Mouse (Mus musculus) liver, postnatal 0 days (tissue): Measurements from ENCODE around the gene Txk.

Source experiments
- CTCF ChIP-seq: sonication (generic); IDR thresholded peaks from 2 replicates; pipeline ENCODE4 v1.5.1; 2016; ENCODE audit warnings: antibody characterized with exemption, low read depth
- EP300 ChIP-seq: IDR thresholded peaks from 2 replicates; pipeline ENCODE4 v1.6.1; 2016; ENCODE audit warnings: antibody characterized with exemption, low read depth, mild to moderate bottlenecking

DNA sequence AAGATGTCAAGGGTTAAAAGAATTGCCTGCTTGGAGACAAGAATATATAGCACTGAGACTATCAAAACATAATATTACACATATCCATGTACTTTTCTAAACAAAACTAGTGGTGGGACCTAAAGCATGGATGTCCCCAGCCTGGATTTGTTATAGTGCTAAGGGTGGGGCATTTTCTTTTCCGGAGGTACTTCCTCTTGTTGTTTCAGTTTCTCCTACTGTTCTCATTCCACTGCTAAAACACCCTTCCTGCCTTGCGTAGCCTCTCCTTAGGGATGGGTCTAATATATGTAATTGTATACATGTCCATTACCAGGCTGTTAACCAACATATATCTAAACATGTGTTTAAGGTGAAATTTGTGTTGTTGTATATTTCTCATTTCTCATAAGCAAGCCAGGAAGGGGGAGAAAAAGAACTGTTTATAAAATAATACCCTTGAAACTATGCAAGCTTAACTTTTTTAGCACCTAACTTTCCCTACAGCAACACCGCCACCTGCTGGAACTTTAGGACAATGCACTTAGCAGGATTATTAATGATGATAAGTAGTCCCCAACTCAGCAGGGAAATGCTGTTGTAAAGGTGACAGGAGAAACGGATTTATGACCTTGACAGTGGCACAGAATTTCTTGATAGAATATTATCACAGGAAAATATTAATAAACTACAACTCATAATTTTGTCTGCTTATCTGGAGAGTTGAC, 41.9 kb downstream of the Txk start:
- peak; percentile 89 for TF ChIP-seq CTCF
- no peak for TF ChIP-seq EP300
